Comparison of ENCODE assay signal across 29 mouse cellular contexts in genomic region chr14:24255956-24256355, GRCm38 (mm10). TPM values are rescaled to one million over a fixed set of nuclear protein-coding genes. Genes with fewer than 3 reads are reported as not detected.
A peak's percentile ranks its signal among the peaks of the same experiment; 100 is the strongest.
DNase-seq lines count a peak whose midpoint lies in the region; ATAC-seq and TF ChIP-seq lines count a peak whose summit lies in the region.
"Had no signal": no experiment of that assay in that cellular context is flagged by ENCODE, and none has a peak within 500 bp of the region (broad histone marks: within the 10 kb centered on the region; RNA-seq: fewer than 3 reads in every experiment).

No protein-coding gene starts in this region.

- H3K9me3 ChIP-seq in embryonic facial prominence, embryonic 14.5 days (ENCODE audit: control insufficient read depth, low read length): no peaks in the 10 kb centered on the region
- H3K9me3 ChIP-seq in limb, embryonic 12.5 days: 0 out of 2 replicates have a peak, but pooled peaks cover 4% of the 10 kb centered on the region
- no peaks in the 10 kb centered on the region for H3K9me3 ChIP-seq in limb, embryonic 14.5 days (ENCODE audit: control insufficient read depth, low read length)
- H3K9me3 ChIP-seq: embryonic facial prominence, embryonic 12.5 days; embryonic facial prominence, embryonic 15.5 days; forebrain, embryonic 10.5 days; forebrain, embryonic 12.5 days had no signal

- no peak overlapping the region for H3K27ac ChIP-seq in embryonic facial prominence, embryonic 14.5 days (replicated peaks; ENCODE audit: low read depth, low read length)
- peak overlapping the region; percentile 99 for H3K27ac ChIP-seq in limb, embryonic 12.5 days
- H3K27ac ChIP-seq in limb, embryonic 14.5 days (replicated peaks; ENCODE audit: low read depth, low read length): peak overlapping the region; percentile 93
- H3K27ac ChIP-seq: forebrain, embryonic 10.5 days; forebrain, embryonic 12.5 days had no signal

- H3K4me1 ChIP-seq in embryonic facial prominence, embryonic 14.5 days (ENCODE audit: control insufficient read depth, insufficient read depth, low read length): peaks cover 25% of the 10 kb centered on the region
- peaks cover 48% of the 10 kb centered on the region for H3K4me1 ChIP-seq in limb, embryonic 12.5 days (replicated peaks)
- H3K4me1 ChIP-seq in limb, embryonic 14.5 days (ENCODE audit: control insufficient read depth, insufficient read depth, low read length): peaks cover 40% of the 10 kb centered on the region

- TF ChIP-seq POLR2A in limb, embryonic 14.5 days (IDR thresholded peaks at IDR 0.05; ENCODE audit: borderline replicate concordance, extremely low read depth, insufficient read depth, insufficient read length): no peak

- no peak overlapping the region for H3K4me3 ChIP-seq in embryonic facial prominence, embryonic 14.5 days (ENCODE audit: low read depth, low read length)
- peak overlapping the region; percentile 18 for H3K4me3 ChIP-seq in limb, embryonic 12.5 days (replicated peaks)
- peak overlapping the region; percentile 26 for H3K4me3 ChIP-seq in limb, embryonic 14.5 days (replicated peaks; ENCODE audit: low read length)
- H3K4me3 ChIP-seq: embryonic facial prominence, embryonic 12.5 days; embryonic facial prominence, embryonic 15.5 days; erythroblast, embryonic 14.5 days; forebrain, embryonic 10.5 days; forebrain, embryonic 12.5 days had no signal

- H3K9ac ChIP-seq in embryonic facial prominence, embryonic 14.5 days (ENCODE audit: low read depth, low read length): no peak overlapping the region
- H3K9ac ChIP-seq in limb, embryonic 12.5 days (replicated peaks): no peak overlapping the region
- peak overlapping the region; percentile 36 for H3K9ac ChIP-seq in limb, embryonic 14.5 days (ENCODE audit: low read depth, low read length, severe bottlenecking)
- H3K9ac ChIP-seq: embryonic facial prominence, embryonic 12.5 days; embryonic facial prominence, embryonic 15.5 days; forebrain, embryonic 12.5 days had no signal

- H3K27me3 ChIP-seq in embryonic facial prominence, embryonic 14.5 days (replicated peaks; ENCODE audit: control insufficient read depth, insufficient read depth, low read length): no peaks in the 10 kb centered on the region
- H3K27me3 ChIP-seq in limb, embryonic 12.5 days: no peaks in the 10 kb centered on the region
- H3K27me3 ChIP-seq in limb, embryonic 14.5 days (ENCODE audit: control insufficient read depth, insufficient read depth, low read length): no peaks in the 10 kb centered on the region
- H3K27me3 ChIP-seq: embryonic facial prominence, embryonic 12.5 days; embryonic facial prominence, embryonic 15.5 days; forebrain, embryonic 12.5 days had no signal

- 40% methylated on average over 2 of the region's 2 CpGs for WGBS in embryonic facial prominence, embryonic 14.5 days
- 33% methylated on average over 2 of the region's 2 CpGs for WGBS in limb, embryonic 12.5 days
- WGBS in limb, embryonic 14.5 days: 14% methylated on average over 2 of the region's 2 CpGs

- ATAC-seq in embryonic facial prominence, embryonic 14.5 days (ENCODE audit: low read depth): no peak
- ATAC-seq in limb, embryonic 12.5 days (ENCODE audit: insufficient number of reproducible peaks, insufficient read depth, low FRiP score, low TSS enrichment, low read depth): no peak
- ATAC-seq in limb, embryonic 14.5 days (ENCODE audit: low FRiP score, low read depth): peak; percentile 68
- no peak for ATAC-seq in frontal cortex, adult (ENCODE audit: low TSS enrichment)
- ATAC-seq: forebrain, embryonic 14.5 days; forebrain, embryonic 16.5 days had no signal

- peak; percentile 16 for DNase-seq in embryonic facial prominence, embryonic 14.5 days (ENCODE audit: low spot score)
- DNase-seq in limb, embryonic 14.5 days (ENCODE audit: low spot score): peak; percentile 78
- DNase-seq in natural killer cell, adult 2 months (ENCODE audit: low spot score in 2 of 2): no peak
- no peak for DNase-seq in gastrocnemius, adult 8-10 months (ENCODE audit: low spot score in 2 of 2)
- DNase-seq in urinary bladder, adult 2 months (ENCODE audit: low spot score): no peak
- DNase-seq: adrenal gland, adult 2 months; adrenal gland, postnatal 10 days; adrenal gland, postnatal 25 days; cerebellum, adult 11 months; cerebellum, adult 18-20 months; cerebellum, adult 8-10 months; cerebellum, adult 9-11 months; cerebellum, postnatal 14 days; cerebellum, postnatal 36 days; embryo, embryonic 11 days had no signal

- no peaks in the 10 kb centered on the region for H3K36me3 ChIP-seq in embryonic facial prominence, embryonic 14.5 days (ENCODE audit: control insufficient read depth, insufficient read depth, low read length)
- no peaks in the 10 kb centered on the region for H3K36me3 ChIP-seq in limb, embryonic 12.5 days
- no peaks in the 10 kb centered on the region for H3K36me3 ChIP-seq in limb, embryonic 14.5 days (ENCODE audit: control insufficient read depth, insufficient read depth, low read length)
- H3K36me3 ChIP-seq: embryonic facial prominence, embryonic 12.5 days; embryonic facial prominence, embryonic 15.5 days; forebrain, embryonic 10.5 days; forebrain, embryonic 12.5 days had no signal

- no peak overlapping the region for H3K4me2 ChIP-seq in embryonic facial prominence, embryonic 14.5 days (ENCODE audit: low read depth, low read length)
- peak overlapping the region; percentile 42 for H3K4me2 ChIP-seq in limb, embryonic 12.5 days
- H3K4me2 ChIP-seq in limb, embryonic 14.5 days (replicated peaks; ENCODE audit: low read depth, low read length, severe bottlenecking): peak overlapping the region; percentile 43
- H3K4me2 ChIP-seq: embryonic facial prominence, embryonic 12.5 days; embryonic facial prominence, embryonic 15.5 days; forebrain, embryonic 12.5 days had no signal

RNA-seq across cellular contexts. Expression of gene Dlg5, which starts 10.2 kb away (rescaled TPM):
- polyA plus RNA-seq in embryonic facial prominence, embryonic 14.5 days (2014; fragmentation: Nextera tagmentation; extraction: Ambion mirVana): 24.7 and 30.3 TPM in 2 replicates
- 31.2 and 34.8 TPM in 2 replicates for polyA plus RNA-seq in limb, embryonic 12.5 days (2016; fragmentation: Nextera tagmentation; extraction: Ambion mirVana)
- polyA plus RNA-seq in limb, embryonic 14.5 days (2012; rRNA removed): 83.5 and 107 TPM in 2 replicates
- 42.6 and 45.4 TPM in 2 replicates for polyA plus RNA-seq in limb, embryonic 14.5 days (2014; fragmentation: Nextera tagmentation; extraction: Ambion mirVana)
- 10 to 100 TPM in 1 of 4 experiments, 1 to 10 TPM in 3; 3.5 to 11.1 (median 6.0) TPM for total RNA-seq in gastrocnemius, adult 8-10 months (2022)
- 19.2 and 24.0 TPM in 2 replicates for polyA plus RNA-seq in urinary bladder, adult 2 months (2012; rRNA removed)
- total RNA-seq: common myeloid progenitor, adult 5-6 weeks; MEL had no signal

RNA-seq across cellular contexts. Expression of gene E330034G19Rik, which starts 37.1 kb away (rescaled TPM):
- not detected in 2 replicates for polyA plus RNA-seq in embryonic facial prominence, embryonic 14.5 days (2014; fragmentation: Nextera tagmentation; extraction: Ambion mirVana)
- polyA plus RNA-seq in limb, embryonic 12.5 days (2016; fragmentation: Nextera tagmentation; extraction: Ambion mirVana): not detected in 2 replicates
- not detected in 2 replicates for polyA plus RNA-seq in limb, embryonic 14.5 days (2012; rRNA removed)
- not detected in 2 replicates for polyA plus RNA-seq in limb, embryonic 14.5 days (2014; fragmentation: Nextera tagmentation; extraction: Ambion mirVana)
- total RNA-seq in gastrocnemius, adult 8-10 months (2022): not detected
- not detected in 2 replicates for polyA plus RNA-seq in urinary bladder, adult 2 months (2012; rRNA removed)
- total RNA-seq: adrenal gland, adult 2 months; adrenal gland, postnatal 10 days; adrenal gland, postnatal 25 days; adrenal gland, postnatal 4 days; common myeloid progenitor, adult 5-6 weeks; ES-E14; MEL had no signal
- polyA plus RNA-seq: adrenal gland, adult 2 months; C2C12; embryonic facial prominence, embryonic 12.5 days; erythroblast, embryonic 14.5 days; forebrain, embryonic 10.5 days; forebrain, embryonic 12.5 days; forebrain, embryonic 14.5 days; forebrain, embryonic 16.5 days had no signal

Comparison
In these comparisons a context has a peak if more than half of its experiments do, and no peak if none do; other contexts are left out.
1. DNase-seq: peak in embryonic facial prominence, embryonic 14.5 days (single experiment) and limb, embryonic 14.5 days (single experiment); none in natural killer cell, adult 2 months (0 of 2), gastrocnemius, adult 8-10 months (0 of 2) and urinary bladder, adult 2 months (single experiment).